In genomic region chr1:56978151-56978700, GRCm38 (mm10) we compare ENCODE assay signal across 7 mouse cellular contexts. TPM values are rescaled to one million over a fixed set of nuclear protein-coding genes. Genes with fewer than 3 reads are reported as not detected.
A peak's percentile ranks its signal among the peaks of the same experiment; 100 is the strongest.
DNase-seq lines count a peak whose midpoint lies in the region; ATAC-seq and TF ChIP-seq lines count a peak whose summit lies in the region.

Gene Satb2, minus strand, starts transcription at chr1:56978650.

- no peaks in the 10 kb centered on the region for H3K36me3 ChIP-seq in lung, embryonic 16.5 days (ENCODE audit: control insufficient read depth, insufficient read depth, low read length)
- H3K36me3 ChIP-seq in forebrain, embryonic 12.5 days (replicated peaks), result no peaks in the 10 kb centered on the region
- no peaks in the 10 kb centered on the region for H3K36me3 ChIP-seq in neural tube, embryonic 15.5 days
- H3K36me3 ChIP-seq in thymus, adult 2 months (ENCODE audit: control insufficient read depth, insufficient read depth, low read length), result no peaks in the 10 kb centered on the region

- H3K4me3 ChIP-seq in lung, embryonic 16.5 days (ENCODE audit: low read length), result peak within 1 kb of the TSS; percentile 39
- peak within 1 kb of the TSS; percentile 27 for H3K4me3 ChIP-seq in forebrain, embryonic 12.5 days (replicated peaks)
- H3K4me3 ChIP-seq in neural tube, embryonic 15.5 days (replicated peaks), result peak within 1 kb of the TSS; percentile 30; the same call in 1 of the 2 replicates
- no peak within 1 kb of the TSS for H3K4me3 ChIP-seq in thymus, adult 2 months (ENCODE audit: control insufficient read depth, insufficient read depth, low read length)

- no peak within 1 kb of the TSS for H3K9ac ChIP-seq in lung, embryonic 16.5 days (ENCODE audit: low read length)
- peak within 1 kb of the TSS; percentile 17; the same call in 1 of the 2 replicates for H3K9ac ChIP-seq in forebrain, embryonic 12.5 days
- no peak within 1 kb of the TSS for H3K9ac ChIP-seq in neural tube, embryonic 15.5 days (replicated peaks)

- peaks cover 72% of the 10 kb centered on the region for H3K27me3 ChIP-seq in lung, embryonic 16.5 days (ENCODE audit: control insufficient read depth, insufficient read depth, low read depth, low read length)
- H3K27me3 ChIP-seq in forebrain, embryonic 12.5 days, result peaks cover 75% of the 10 kb centered on the region
- H3K27me3 ChIP-seq in neural tube, embryonic 15.5 days (replicated peaks), result peaks cover 73% of the 10 kb centered on the region
- peaks cover 19% of the 10 kb centered on the region for H3K27me3 ChIP-seq in thymus, adult 2 months (ENCODE audit: control insufficient read depth, insufficient read depth, low read length)

- TF ChIP-seq CTCF in thymus, adult 2 months (IDR thresholded peaks at IDR 0.05; ENCODE audit: borderline replicate concordance, control insufficient read depth, extremely low read depth, insufficient read depth, low read length, poor library complexity), result no peak

- peak within 1 kb of the TSS; percentile 54 for H3K4me2 ChIP-seq in lung, embryonic 16.5 days (ENCODE audit: low read depth, low read length)
- peak within 1 kb of the TSS; percentile 53 for H3K4me2 ChIP-seq in forebrain, embryonic 12.5 days
- peak within 1 kb of the TSS; percentile 53 for H3K4me2 ChIP-seq in neural tube, embryonic 15.5 days

- DNase-seq in lung, adult 18-20 months, result no peak
- no peak for DNase-seq in layer of hippocampus, postnatal 10 days (ENCODE audit: low spot score in 2 of 2)
- no peak for DNase-seq in thymus, adult 2 months
- DNase-seq in right cerebral cortex, adult 2 months (ENCODE audit: low spot score in 2 of 2), result no peak

- ATAC-seq in lung, embryonic 16.5 days (ENCODE audit: low read depth), result no peak
- ATAC-seq in forebrain, embryonic 12.5 days (ENCODE audit: low FRiP score), result no peak
- ATAC-seq in neural tube, embryonic 15.5 days (ENCODE audit: low FRiP score), result no peak

- WGBS in lung, embryonic 16.5 days, result 1% methylated on average over 19 of the region's 19 CpGs
- under 1% methylated on average over 19 of the region's 19 CpGs for whole genome bisulfite sequencing in forebrain, embryonic 12.5 days
- WGBS in neural tube, embryonic 15.5 days, result 3% methylated on average over 19 of the region's 19 CpGs
- WGBS in thymus, adult 2 months, result 6% methylated on average over 19 of the region's 19 CpGs

- no peak within 1 kb of the TSS for H3K27ac ChIP-seq in lung, embryonic 16.5 days (ENCODE audit: low read length)
- H3K27ac ChIP-seq in forebrain, embryonic 12.5 days, result no peak within 1 kb of the TSS
- H3K27ac ChIP-seq in neural tube, embryonic 15.5 days (replicated peaks), result no peak within 1 kb of the TSS
- H3K27ac ChIP-seq in thymus, adult 2 months (ENCODE audit: control insufficient read depth, insufficient read depth, low read length), result no peak within 1 kb of the TSS

- no peak for TF ChIP-seq POLR2A in thymus, adult 2 months (IDR thresholded peaks at IDR 0.05; ENCODE audit: control insufficient read depth, extremely low read depth, insufficient read depth, low read length, poor library complexity)

- H3K9me3 ChIP-seq in lung, embryonic 16.5 days (ENCODE audit: control insufficient read depth, low read length), result no peaks in the 10 kb centered on the region
- H3K9me3 ChIP-seq in forebrain, embryonic 12.5 days, result no peaks in the 10 kb centered on the region
- no peaks in the 10 kb centered on the region for H3K9me3 ChIP-seq in neural tube, embryonic 15.5 days (replicated peaks)

- peaks cover 10% of the 10 kb centered on the region for H3K4me1 ChIP-seq in lung, embryonic 16.5 days (replicated peaks; ENCODE audit: control insufficient read depth, insufficient read depth, low read length)
- H3K4me1 ChIP-seq in forebrain, embryonic 12.5 days, result peaks cover 29% of the 10 kb centered on the region
- H3K4me1 ChIP-seq in neural tube, embryonic 15.5 days, result peaks cover 29% of the 10 kb centered on the region
- peaks cover 4% of the 10 kb centered on the region; the same call in 1 of the 2 replicates for H3K4me1 ChIP-seq in thymus, adult 2 months (replicated peaks; ENCODE audit: control insufficient read depth, insufficient read depth, low read length)

RNA-seq across cellular contexts. Expression of gene Satb2, which starts in this region (rescaled TPM):
- 0.31 and 0.54 TPM in 2 replicates for polyA plus RNA-seq in lung, embryonic 16.5 days (2015; fragmentation: Nextera tagmentation; extraction: Ambion mirVana)
- 2.5 and 2.6 TPM in 2 replicates for polyA plus RNA-seq in forebrain, embryonic 12.5 days (2016; fragmentation: Nextera tagmentation; extraction: Ambion mirVana)
- total RNA-seq in layer of hippocampus, postnatal 10 days (2021), result 10 to 100 TPM; 19.0 to 19.7 TPM
- 1.2 and 1.7 TPM in 2 replicates for polyA plus RNA-seq in neural tube, embryonic 15.5 days (2015; fragmentation: Nextera tagmentation; extraction: Ambion mirVana)
- polyA plus RNA-seq in thymus, adult 2 months (2012; rRNA removed), result 0.14 and 0.16 TPM in 2 replicates
